Mouse (Mus musculus) ES-E14 (cell line): ENCODE results near the gene Snai3.

Experiments used
- HCFC1 ChIP-seq: IDR thresholded peaks from 2 replicates; pipeline ENCODE4 v1.6.1; 2012; ENCODE audit warnings: low read length, inconsistent platforms, borderline replicate concordance; ENCODE audit not compliant: insufficient read depth
- MAFK ChIP-seq: IDR thresholded peaks from 2 replicates; pipeline ENCODE4 v1.6.1; 2014; ENCODE audit warnings: mild to moderate bottlenecking, low read depth, low read length, inconsistent platforms; ENCODE audit not compliant: insufficient read depth
- ZC3H11A ChIP-seq: IDR thresholded peaks from 2 replicates; pipeline ENCODE4 v1.6.1; 2012; ENCODE audit warnings: low read depth, mild to moderate bottlenecking, inconsistent platforms, low read length, borderline replicate concordance
- ZNF384 ChIP-seq: IDR thresholded peaks from 2 replicates; pipeline ENCODE4 v1.6.1; 2012; ENCODE audit warnings: low read depth, low read length, inconsistent platforms

GRCm38 (mm10) chr8:122483877-122484276 is 23.3 kb upstream of the Snai3 start:
- no peak for TF ChIP-seq ZNF384
- no peak for TF ChIP-seq ZC3H11A
- no peak for TF ChIP-seq HCFC1
- TF ChIP-seq MAFK: no peak
